Mouse (Mus musculus): ENCODE measurements at regions not wholly inside any gene's neighbourhood (a gene's known extent, or its start where the extent isn't known, plus 50 kb on each side); places are given as distances from the start of the nearest gene placed in this dataset.

DNA sequence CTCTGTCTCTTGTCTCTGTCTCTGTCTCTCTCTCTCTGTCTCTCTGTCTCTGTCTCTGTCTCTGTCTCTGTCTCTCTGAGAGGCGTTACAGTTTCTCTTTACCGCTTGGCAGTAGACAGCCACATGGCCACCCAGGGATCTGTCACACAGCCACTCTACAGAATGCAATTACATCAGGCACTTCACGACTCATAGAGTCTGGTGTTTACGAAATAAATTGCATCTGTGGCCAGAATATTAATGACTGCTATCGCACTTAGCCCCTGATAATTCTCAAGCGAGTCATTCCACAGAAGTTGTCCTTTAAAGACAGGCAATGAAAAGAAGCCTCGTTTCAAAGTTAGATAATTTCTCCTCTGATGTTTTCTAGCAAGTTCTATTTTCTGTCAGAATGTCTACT lies 170.9 kb upstream of the Phyhipl start:
- TF ChIP-seq CTCF (IDR thresholded peaks at IDR 0.05; ENCODE audit: borderline replicate concordance, insufficient read depth, low read depth, low read length): no peak
- no peak for TF ChIP-seq POLR2A (IDR thresholded peaks at IDR 0.05; ENCODE audit: borderline replicate concordance, insufficient read depth, low read length)

All from cerebellum, adult 2 months (tissue).